Comparison of ENCODE assay signal across 17 mouse cellular contexts in the genomic region with DNA sequence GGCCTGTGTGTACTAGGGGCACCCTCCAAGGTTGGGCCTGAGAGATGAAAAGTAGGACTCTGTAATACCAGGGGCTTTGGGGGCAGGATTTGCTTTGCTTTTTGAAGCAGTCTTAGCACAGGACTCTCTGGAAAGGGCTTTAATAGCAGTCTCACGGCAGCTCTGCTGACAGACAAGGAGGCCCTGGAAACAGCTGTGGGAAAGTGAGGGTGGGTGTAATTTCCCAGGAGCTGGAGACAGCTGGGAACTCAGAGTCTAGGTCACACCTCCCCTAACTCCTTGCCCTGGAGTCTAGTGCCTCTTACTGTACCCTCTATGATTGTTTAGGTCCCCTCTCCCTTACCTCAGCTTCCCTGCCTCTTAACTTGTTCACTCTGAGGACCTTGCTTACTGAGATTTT. TPM values are rescaled to one million over a fixed set of nuclear protein-coding genes. Genes with fewer than 3 reads are reported as not detected.
DNase-seq lines count a peak whose midpoint lies in the region; ATAC-seq and TF ChIP-seq lines count a peak whose summit lies in the region.
"Had no signal": no experiment of that assay in that cellular context is flagged by ENCODE, and none has a peak within 500 bp of the region (broad histone marks: within the 10 kb centered on the region; RNA-seq: fewer than 3 reads in every experiment).

No protein-coding gene starts in this region.

- peak overlapping the region; percentile 54 for H3K27ac ChIP-seq in bone marrow macrophage, adult 2 months (ENCODE audit: insufficient read depth, low read depth, low read length)
- 0 out of 2 replicates have a peak overlapping the region, but pooled peaks have one; percentile 59 for H3K27ac ChIP-seq in limb, embryonic 12.5 days
- peak overlapping the region; percentile 48; the same call in 1 of the 2 replicates for H3K27ac ChIP-seq in stomach, embryonic 14.5 days (ENCODE audit: low read length)
- H3K27ac ChIP-seq: midbrain, embryonic 10.5 days had no signal

- no peak for TF ChIP-seq CTCF in bone marrow macrophage, adult 2 months (IDR thresholded peaks at IDR 0.05; ENCODE audit: low read depth, low read length)

- H3K4me1 ChIP-seq in bone marrow macrophage, adult 2 months (ENCODE audit: control insufficient read depth, insufficient read depth, low read length): peaks cover 48% of the 10 kb centered on the region
- peaks cover 21% of the 10 kb centered on the region for H3K4me1 ChIP-seq in limb, embryonic 12.5 days (replicated peaks)
- peaks cover 14% of the 10 kb centered on the region; the same call in 1 of the 2 replicates for H3K4me1 ChIP-seq in stomach, embryonic 14.5 days (ENCODE audit: control insufficient read depth, insufficient read depth, low read length)

- H3K36me3 ChIP-seq in limb, embryonic 12.5 days: no peaks in the 10 kb centered on the region
- no peaks in the 10 kb centered on the region for H3K36me3 ChIP-seq in stomach, embryonic 14.5 days (ENCODE audit: control insufficient read depth, insufficient read depth, low read length)
- H3K36me3 ChIP-seq: midbrain, embryonic 10.5 days had no signal

- no peak for ATAC-seq in limb, embryonic 12.5 days (ENCODE audit: insufficient number of reproducible peaks, insufficient read depth, low FRiP score, low TSS enrichment, low read depth)
- ATAC-seq in stomach, embryonic 14.5 days (ENCODE audit: insufficient number of reproducible peaks, insufficient read depth, low FRiP score, low read depth): no peak
- ATAC-seq: hindbrain, embryonic 16.5 days; intestine, embryonic 16.5 days; liver, postnatal 0 days had no signal

- H3K9me3 ChIP-seq in limb, embryonic 12.5 days: no peaks in the 10 kb centered on the region
- no peaks in the 10 kb centered on the region for H3K9me3 ChIP-seq in stomach, embryonic 14.5 days (ENCODE audit: control insufficient read depth, low read depth, low read length)
- H3K9me3 ChIP-seq: midbrain, embryonic 10.5 days had no signal

- 0 out of 2 replicates have a peak overlapping the region, but pooled peaks have one; percentile 8 for H3K9ac ChIP-seq in limb, embryonic 12.5 days (replicated peaks)
- H3K9ac ChIP-seq in stomach, embryonic 14.5 days (replicated peaks; ENCODE audit: low read depth, low read length): no peak overlapping the region; the same call in 1 of the 2 replicates
- H3K9ac ChIP-seq: liver, postnatal 0 days had no signal

- peak; percentile 33 for DNase-seq in brain, adult 2 months (ENCODE audit: low read depth, low spot score)
- DNase-seq in right cerebral cortex, postnatal 10 days (ENCODE audit: low spot score in 2 of 2): no peak
- DNase-seq in kidney, postnatal 10 days: no peak
- no peak for DNase-seq in spleen, postnatal 10 days (ENCODE audit: low spot score in 2 of 2)
- DNase-seq: cerebellum, adult 8-10 months; liver, postnatal 0 days; right cerebral cortex, postnatal 4 days; thymus, adult 18-20 months had no signal

- peaks cover 20% of the 10 kb centered on the region for H3K27me3 ChIP-seq in limb, embryonic 12.5 days
- no peaks in the 10 kb centered on the region for H3K27me3 ChIP-seq in stomach, embryonic 14.5 days (ENCODE audit: control insufficient read depth, insufficient read depth, low read length)

- no peak overlapping the region for H3K4me2 ChIP-seq in limb, embryonic 12.5 days
- H3K4me2 ChIP-seq in stomach, embryonic 14.5 days (replicated peaks; ENCODE audit: low read depth, low read length): no peak overlapping the region

- no peak overlapping the region for H3K4me3 ChIP-seq in bone marrow macrophage, adult 2 months (ENCODE audit: insufficient read depth, low read length)
- H3K4me3 ChIP-seq in limb, embryonic 12.5 days (replicated peaks): no peak overlapping the region
- H3K4me3 ChIP-seq in stomach, embryonic 14.5 days (ENCODE audit: low read depth, low read length): no peak overlapping the region
- H3K4me3 ChIP-seq: midbrain, embryonic 10.5 days had no signal

- 4% methylated on average over 1 of the region's 1 CpGs for WGBS in limb, embryonic 12.5 days
- WGBS in stomach, embryonic 14.5 days: 4% methylated on average over 1 of the region's 1 CpGs

- TF ChIP-seq POLR2A in bone marrow macrophage, adult 2 months (IDR thresholded peaks at IDR 0.05; ENCODE audit: borderline replicate concordance, low read depth, low read length): no peak

RNA-seq across cellular contexts. Expression of a gene that starts 36.8 kb away (rescaled TPM):
- polyA plus RNA-seq in bone marrow macrophage, adult 2 months (2012; ENCODE audit: insufficient read depth, insufficient read length, missing spikeins): 14.8 and 15.6 TPM in 2 replicates
- 0.09 and 0.26 TPM in 2 replicates for polyA plus RNA-seq in limb, embryonic 12.5 days (2016; fragmentation: Nextera tagmentation; extraction: Ambion mirVana)
- 2.4 and 4.0 TPM in 2 replicates for polyA plus RNA-seq in stomach, embryonic 14.5 days (2014; fragmentation: Nextera tagmentation; extraction: Ambion mirVana)
- polyA plus RNA-seq: embryonic facial prominence, embryonic 11.5 days had no signal

RNA-seq across cellular contexts. Expression of a gene that starts 40.2 kb away (rescaled TPM):
- polyA plus RNA-seq in bone marrow macrophage, adult 2 months (2012; ENCODE audit: insufficient read depth, insufficient read length, missing spikeins): not detected in 2 replicates
- 4.5 and 4.7 TPM in 2 replicates for polyA plus RNA-seq in limb, embryonic 12.5 days (2016; fragmentation: Nextera tagmentation; extraction: Ambion mirVana)
- polyA plus RNA-seq in stomach, embryonic 14.5 days (2014; fragmentation: Nextera tagmentation; extraction: Ambion mirVana): 20.1 and 25.0 TPM in 2 replicates
- polyA plus RNA-seq: large intestine, adult 2 months; liver, adult 2 months had no signal

RNA-seq across cellular contexts. Expression of a gene that starts 49.1 kb away (rescaled TPM):
- 36.4 and 39.1 TPM in 2 replicates for polyA plus RNA-seq in bone marrow macrophage, adult 2 months (2012; ENCODE audit: insufficient read depth, insufficient read length, missing spikeins)
- 66.9 and 67.4 TPM in 2 replicates for polyA plus RNA-seq in limb, embryonic 12.5 days (2016; fragmentation: Nextera tagmentation; extraction: Ambion mirVana)
- polyA plus RNA-seq in stomach, embryonic 14.5 days (2014; fragmentation: Nextera tagmentation; extraction: Ambion mirVana): 63.5 and 64.1 TPM in 2 replicates
